Mouse (Mus musculus): ENCODE data around the gene Gon7.

Gene Gon7

DNA sequence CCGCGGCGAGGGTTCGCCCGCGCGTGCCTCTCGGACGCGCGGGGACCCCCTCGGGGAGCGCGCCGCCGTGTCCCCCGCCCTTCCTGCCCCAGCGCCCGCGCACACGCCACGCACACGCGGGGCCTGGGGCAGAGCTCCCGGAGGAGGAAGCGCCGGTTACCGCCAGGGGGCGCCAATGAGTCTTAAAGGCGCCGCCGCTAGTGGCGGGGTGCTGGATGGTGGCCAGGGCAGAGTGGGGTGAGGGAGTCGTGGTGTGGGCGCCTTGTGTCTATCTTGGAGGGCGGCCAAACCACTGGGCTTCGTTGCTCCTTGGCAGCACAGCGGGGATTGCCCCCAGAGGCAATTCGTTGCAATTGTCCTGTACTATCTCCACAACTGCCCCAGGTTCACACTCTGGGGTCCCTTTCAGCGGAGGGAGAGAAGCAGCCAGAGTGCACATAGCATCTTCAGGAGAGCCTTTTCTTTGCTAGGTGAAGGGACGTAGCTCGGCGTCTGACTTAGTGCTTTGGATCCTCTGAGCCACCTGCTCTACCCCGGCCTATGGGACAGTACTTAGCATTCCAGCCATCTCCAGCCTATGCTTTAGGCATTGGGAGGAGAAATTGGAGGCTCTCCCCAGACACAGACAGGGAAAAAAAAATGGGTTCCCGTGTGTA lies 52.3 kb downstream of the Gon7 start:
- DNase-seq: peak; percentile 75 to 77

DNA sequence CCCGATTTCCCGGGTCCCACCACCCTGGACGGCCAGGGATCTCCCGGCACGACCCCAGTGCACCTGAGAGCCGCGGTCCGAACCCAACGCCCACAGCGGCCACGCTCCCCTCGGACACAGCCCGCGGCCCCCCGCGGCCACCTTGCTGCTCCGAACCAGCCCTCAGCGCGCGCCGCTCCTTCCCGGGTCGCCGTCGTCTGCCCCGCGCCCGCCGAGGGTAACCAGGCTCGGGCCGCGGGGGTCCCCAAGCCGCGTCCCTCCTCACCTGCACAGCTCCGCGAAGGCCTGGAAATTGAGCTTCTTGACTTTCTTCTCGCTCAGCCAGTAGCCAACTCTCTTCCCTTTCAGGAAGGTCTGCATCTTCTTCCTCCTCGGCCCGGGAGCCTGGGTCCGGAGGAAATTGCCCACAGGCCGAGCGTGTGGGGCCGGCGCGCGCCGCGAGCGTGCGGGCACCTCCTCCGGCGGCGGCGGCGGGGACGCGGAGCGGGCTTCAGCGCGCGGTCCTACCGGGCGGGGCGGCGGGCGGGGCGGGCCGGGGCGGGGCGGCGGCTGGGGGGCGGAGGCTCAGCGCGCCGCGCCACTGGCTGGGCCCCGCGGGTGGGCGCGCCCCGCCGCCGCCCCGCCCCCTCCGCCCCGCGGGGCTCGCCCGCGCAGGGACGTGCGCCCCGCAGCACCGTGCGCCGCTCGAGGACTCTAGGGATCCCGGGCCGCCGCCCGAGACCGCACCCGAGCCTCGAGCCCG lies 53.0 kb downstream of the Gon7 start, which contains the start of gene Itpk1:
Gene Itpk1 (minus strand): TSS at position 474 of the 742 bp plus-strand sequence.
- peak in 1 of 2 experiments; percentile 40 for DNase-seq

DNA sequence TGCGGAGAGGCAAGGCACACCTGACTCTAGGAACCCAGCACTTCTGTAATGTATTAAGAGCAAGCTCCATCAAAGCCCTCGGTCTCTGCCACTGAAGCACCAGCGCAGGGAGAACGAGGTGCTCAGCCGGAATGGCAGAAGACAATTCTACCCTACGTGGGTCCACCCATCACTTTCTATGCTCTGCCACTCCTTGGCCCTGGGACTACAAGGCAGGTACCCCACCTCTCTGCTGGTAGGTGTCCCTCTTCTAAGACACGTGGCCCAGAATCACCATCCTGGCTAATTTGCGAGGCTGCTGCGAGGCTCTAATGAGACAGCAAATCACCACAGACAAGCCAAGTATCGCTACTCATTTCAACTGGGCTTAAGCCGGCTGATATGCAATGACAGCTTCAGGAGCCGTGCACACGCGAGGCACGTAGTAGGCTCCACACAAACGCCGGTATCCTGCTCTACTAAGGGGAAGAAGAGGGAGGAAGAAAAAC lies 53.6 kb downstream of the Gon7 start:
- DNase-seq: no peak

DNA sequence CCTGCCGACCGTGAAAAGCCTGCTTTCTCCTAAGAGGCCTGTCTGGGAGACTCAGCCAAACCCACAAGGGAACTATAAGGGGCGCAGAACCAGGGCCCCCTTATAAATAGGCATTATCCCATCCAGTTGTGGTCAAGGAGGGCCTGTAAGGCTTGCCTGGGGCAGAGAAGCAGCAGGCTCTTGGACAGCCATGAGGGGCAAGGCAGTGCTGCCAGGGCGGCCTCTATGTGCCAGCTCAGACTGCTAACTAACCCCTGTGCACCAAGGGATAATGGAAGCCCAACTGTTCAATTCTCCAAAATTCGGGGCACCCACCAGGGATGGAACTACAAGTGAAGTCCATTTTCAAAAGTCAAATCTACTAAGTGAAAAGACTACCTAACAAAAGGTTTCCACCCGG lies 54.2 kb downstream of the Gon7 start:
- no peak for DNase-seq

Measured in kidney, adult 8-10 months (tissue).